Mouse (Mus musculus): ENCODE results near the gene Mxd1.

DNA sequence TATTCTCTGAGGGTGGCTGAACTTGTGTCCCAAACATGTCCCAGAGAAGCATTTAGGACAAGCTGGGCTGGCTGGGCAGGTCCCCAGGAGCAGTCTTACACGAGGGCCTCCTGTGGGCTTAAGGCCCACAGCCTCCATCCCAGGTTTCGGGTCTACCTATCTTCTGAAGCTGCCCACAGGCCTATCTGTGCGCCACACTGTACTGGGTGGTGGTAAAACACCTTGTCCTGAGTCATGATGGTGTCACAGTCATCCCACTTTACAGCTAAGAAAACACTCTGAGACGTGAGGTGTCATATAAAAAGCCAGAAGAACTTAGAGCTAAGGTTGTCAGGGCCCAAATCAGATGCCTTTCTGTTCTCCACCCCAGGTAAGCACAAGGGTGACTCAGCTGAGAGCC, 62.7 kb downstream of the Mxd1 start:
- TF ChIP-seq TAL1 (IDR thresholded peaks at IDR 0.05; ENCODE audit: low read length): no peak
- TF ChIP-seq GATA1 (IDR thresholded peaks at IDR 0.05; ENCODE audit: low read length): no peak
